Mouse (Mus musculus): Measurements from ENCODE around the gene Fbxo46.
A peak's percentile ranks its signal among the peaks of the same experiment; 100 is the strongest.

GRCm38 (mm10) chr7:19075723-19076585 is 43.7 kb upstream of the Fbxo46 start, which contains the start of gene Dmwd:
- TF ChIP-seq POLR2A (IDR thresholded peaks at IDR 0.05; ENCODE audit: insufficient read length, low read depth): peak; percentile 35
- no peak for TF ChIP-seq REST (IDR thresholded peaks at IDR 0.05; ENCODE audit: insufficient read depth, insufficient read length)
- no peak for TF ChIP-seq MAX (IDR thresholded peaks at IDR 0.05; ENCODE audit: low read depth)
- TF ChIP-seq E2F4 (IDR thresholded peaks at IDR 0.05; ENCODE audit: insufficient read depth): no peak

Data from myocyte (in vitro differentiated cells).